Mouse (Mus musculus): ENCODE results near the gene Gsk3b. TPM values are rescaled to one million over a fixed set of nuclear protein-coding genes. Genes with fewer than 3 reads are reported as not detected.
A peak's percentile ranks its signal among the peaks of the same experiment; 100 is the strongest.

Gene Gsk3b
- polyA plus RNA-seq, 1 experiment from 2014 or later = 43.0 TPM

- Histone ChIP-seq H3K27me3 (replicated peaks; ENCODE audit: insufficient read depth, low read length) (no peaks in the 10 kb centered on the region), H3K27ac (ENCODE audit: low read length) (no peak overlapping the region), H3K4me1 (ENCODE audit: insufficient read depth, low read depth, low read length) (no peaks in the 10 kb centered on the region), H3K36me3 (ENCODE audit: insufficient read depth, low read length) (no peaks in the 10 kb centered on the region), H3K9ac (replicated peaks; ENCODE audit: low read depth) (no peak overlapping the region), H3K4me3 (ENCODE audit: low read depth, low read length) (no peak overlapping the region), H3K9me3 (ENCODE audit: low read length) (no peaks in the 10 kb centered on the region), H3K4me2 (replicated peaks; ENCODE audit: low read depth, low read length) (no peak overlapping the region)
- ATAC-seq (no peak), DNase-seq (ENCODE audit: low spot score) (no peak)
- 44% methylated on average over 4 of the region's 4 CpGs for WGBS
- no peak for TF ChIP-seq EP300 (IDR thresholded peaks at IDR 0.05)
- TF ChIP-seq CTCF (IDR thresholded peaks at IDR 0.05) = no peak
Observed at GRCm38 (mm10) chr16:38236936-38237585, 148.3 kb downstream of the Gsk3b start.

- Histone ChIP-seq H3K9ac (replicated peaks; ENCODE audit: low read depth) (no peak overlapping the region), H3K4me2 (replicated peaks; ENCODE audit: low read depth, low read length) (no peak overlapping the region), H3K9me3 (ENCODE audit: low read length) (no peaks in the 10 kb centered on the region), H3K4me1 (ENCODE audit: insufficient read depth, low read depth, low read length) (no peaks in the 10 kb centered on the region), H3K4me3 (ENCODE audit: low read depth, low read length) (no peak overlapping the region), H3K27me3 (replicated peaks; ENCODE audit: insufficient read depth, low read length) (no peaks in the 10 kb centered on the region), H3K27ac (ENCODE audit: low read length) (no peak overlapping the region), H3K36me3 (ENCODE audit: insufficient read depth, low read length) (no peaks in the 10 kb centered on the region)
- 65% methylated on average over 5 of the region's 5 CpGs for WGBS
- DNase-seq (ENCODE audit: low spot score) (peak; percentile 65), ATAC-seq (0 out of 2 replicates have a peak, but pooled peaks have one; percentile 16)
- TF ChIP-seq EP300 (IDR thresholded peaks at IDR 0.05) (no peak), CTCF (IDR thresholded peaks at IDR 0.05) (peak; percentile 76)
Observed at GRCm38 (mm10) chr16:38239729-38240128, 150.9 kb downstream of the Gsk3b start.

GRCm38 (mm10) chr16:38240167-38240566 lies 151.4 kb downstream of the Gsk3b start:
- H3K27ac ChIP-seq (ENCODE audit: low read length) = no peak overlapping the region
- no peak overlapping the region for H3K9ac ChIP-seq (replicated peaks; ENCODE audit: low read depth)
- H3K27me3 ChIP-seq (replicated peaks; ENCODE audit: insufficient read depth, low read length) = no peaks in the 10 kb centered on the region
- no peaks in the 10 kb centered on the region for H3K36me3 ChIP-seq (ENCODE audit: insufficient read depth, low read length)
- no peak overlapping the region for H3K4me2 ChIP-seq (replicated peaks; ENCODE audit: low read depth, low read length)
- no peaks in the 10 kb centered on the region for H3K4me1 ChIP-seq (ENCODE audit: insufficient read depth, low read depth, low read length)
- TF ChIP-seq EP300 (IDR thresholded peaks at IDR 0.05) (no peak), CTCF (IDR thresholded peaks at IDR 0.05) (no peak)
- WGBS = 94% methylated on average over 10 of the region's 10 CpGs
- ATAC-seq = no peak
- no peak for DNase-seq (ENCODE audit: low spot score)
- H3K4me3 ChIP-seq (ENCODE audit: low read depth, low read length) = no peak overlapping the region
- no peaks in the 10 kb centered on the region for H3K9me3 ChIP-seq (ENCODE audit: low read length)

GRCm38 (mm10) chr16:38244111-38244510 lies 155.3 kb downstream of the Gsk3b start:
- TF ChIP-seq CTCF (IDR thresholded peaks at IDR 0.05) (no peak), EP300 (IDR thresholded peaks at IDR 0.05) (no peak)
- DNase-seq (ENCODE audit: low spot score) (no peak), ATAC-seq (no peak)
- Histone ChIP-seq H3K27ac (ENCODE audit: low read length) (no peak overlapping the region), H3K9me3 (ENCODE audit: low read length) (no peaks in the 10 kb centered on the region), H3K27me3 (replicated peaks; ENCODE audit: insufficient read depth, low read length) (no peaks in the 10 kb centered on the region), H3K4me3 (ENCODE audit: low read depth, low read length) (no peak overlapping the region), H3K4me1 (ENCODE audit: insufficient read depth, low read depth, low read length) (no peaks in the 10 kb centered on the region), H3K4me2 (replicated peaks; ENCODE audit: low read depth, low read length) (no peak overlapping the region), H3K9ac (replicated peaks; ENCODE audit: low read depth) (no peak overlapping the region), H3K36me3 (ENCODE audit: insufficient read depth, low read length) (no peaks in the 10 kb centered on the region)
- WGBS = 90% methylated on average over 6 of the region's 6 CpGs

- DNase-seq (ENCODE audit: low spot score) (no peak), ATAC-seq (no peak)
- WGBS = 67% methylated on average over 2 of the region's 2 CpGs
- Histone ChIP-seq H3K9me3 (ENCODE audit: low read length) (no peaks in the 10 kb centered on the region), H3K4me3 (ENCODE audit: low read depth, low read length) (no peak overlapping the region), H3K27ac (ENCODE audit: low read length) (no peak overlapping the region), H3K36me3 (ENCODE audit: insufficient read depth, low read length) (no peaks in the 10 kb centered on the region), H3K4me2 (replicated peaks; ENCODE audit: low read depth, low read length) (no peak overlapping the region), H3K9ac (replicated peaks; ENCODE audit: low read depth) (no peak overlapping the region), H3K4me1 (ENCODE audit: insufficient read depth, low read depth, low read length) (no peaks in the 10 kb centered on the region), H3K27me3 (replicated peaks; ENCODE audit: insufficient read depth, low read length) (no peaks in the 10 kb centered on the region)
- no peak for TF ChIP-seq EP300 (IDR thresholded peaks at IDR 0.05)
- TF ChIP-seq CTCF (IDR thresholded peaks at IDR 0.05) = no peak
Observed at GRCm38 (mm10) chr16:38245379-38245778, 156.6 kb downstream of the Gsk3b start.

GRCm38 (mm10) chr16:38245849-38246585 lies 157.2 kb downstream of the Gsk3b start:
- Histone ChIP-seq H3K4me1 (ENCODE audit: insufficient read depth, low read depth, low read length) (no peaks in the 10 kb centered on the region), H3K9ac (replicated peaks; ENCODE audit: low read depth) (no peak overlapping the region), H3K27me3 (replicated peaks; ENCODE audit: insufficient read depth, low read length) (no peaks in the 10 kb centered on the region), H3K36me3 (ENCODE audit: insufficient read depth, low read length) (no peaks in the 10 kb centered on the region), H3K4me2 (replicated peaks; ENCODE audit: low read depth, low read length) (no peak overlapping the region), H3K9me3 (ENCODE audit: low read length) (no peaks in the 10 kb centered on the region), H3K4me3 (ENCODE audit: low read depth, low read length) (no peak overlapping the region), H3K27ac (ENCODE audit: low read length) (no peak overlapping the region)
- TF ChIP-seq EP300 (IDR thresholded peaks at IDR 0.05) (no peak), CTCF (IDR thresholded peaks at IDR 0.05) (no peak)
- 82% methylated on average over 5 of the region's 5 CpGs for WGBS
- no peak for DNase-seq (ENCODE audit: low spot score)
- ATAC-seq = no peak

All from lung, postnatal 0 days (tissue).